Mouse (Mus musculus) 416B (cell line): ENCODE measurements around the gene Olfr592.
A peak's percentile ranks its signal among the peaks of the same experiment; 100 is the strongest.
"Not testable (repeated sequence)": the region's sequence is repeated elsewhere in the genome, so short reads cannot be mapped to it uniquely, and the experiment has no call there.

Experiments
- DNase-seq: peaks from one replicate; pipeline ENCODE4 v3.0.0; 2011; ENCODE audit warnings: low read depth

The Olfr592 gene

DNA sequence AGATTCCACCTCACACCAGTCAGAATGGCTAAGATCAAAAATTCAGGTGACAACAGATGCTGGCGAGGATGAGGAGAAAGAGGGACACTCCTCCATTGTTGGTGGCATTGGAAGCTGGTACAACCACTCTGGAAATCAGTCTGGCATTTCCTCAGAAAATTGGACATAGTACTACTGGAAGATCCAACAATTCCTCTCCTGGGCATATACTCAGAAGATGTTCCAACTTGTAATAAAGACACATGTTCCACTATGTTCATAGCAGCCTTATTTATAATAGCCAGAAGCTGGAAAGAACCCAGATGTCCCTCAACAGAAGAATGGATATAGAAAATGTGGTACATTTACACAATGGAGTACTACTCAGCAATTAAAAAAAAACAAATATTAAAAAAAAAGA, at the start of gene Olfr592:
Gene Olfr592, plus strand, starts transcription at position 301 of the 400 bp plus-strand sequence.
- not testable (repeated sequence) for DNase-seq

DNA sequence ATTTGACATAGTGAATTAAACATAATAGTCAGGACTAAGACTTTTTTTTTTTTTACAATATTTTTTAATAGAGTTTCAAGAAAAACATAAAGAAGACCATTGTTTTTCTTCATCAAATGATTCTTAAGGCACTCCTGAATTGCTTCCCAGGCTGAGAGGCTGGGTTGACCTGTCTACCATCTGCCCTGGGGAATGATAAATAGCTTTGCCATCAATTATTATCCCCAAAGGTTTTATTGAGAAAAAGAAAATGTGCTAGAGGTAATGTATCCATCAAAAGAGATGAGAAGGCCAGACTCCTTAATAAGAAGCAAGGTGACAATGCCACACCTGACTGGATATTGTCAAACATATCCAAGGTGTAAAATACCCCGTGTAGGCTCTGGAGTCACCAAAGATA, 44.0 kb upstream of the Olfr592 start, which contains the start of gene Olfr588-ps1:
Gene Olfr588-ps1, plus strand, starts transcription at position 301 of the 400 bp plus-strand sequence.
- no peak for DNase-seq

GRCm38 (mm10) chr7:103156256-103156655, 28.3 kb upstream of the Olfr592 start, which contains the start of gene Olfr589:
Gene Olfr589, minus strand, starts transcription at chr7:103156356.
- DNase-seq, result no peak

GRCm38 (mm10) chr7:103169697-103170096, 14.9 kb upstream of the Olfr592 start:
- no peak for DNase-seq

- DNase-seq, result no peak
Measured at GRCm38 (mm10) chr7:103178240-103178639, 6.4 kb upstream of the Olfr592 start, which contains the start of gene Olfr591. Gene Olfr591, minus strand, starts transcription at chr7:103178340.

DNA sequence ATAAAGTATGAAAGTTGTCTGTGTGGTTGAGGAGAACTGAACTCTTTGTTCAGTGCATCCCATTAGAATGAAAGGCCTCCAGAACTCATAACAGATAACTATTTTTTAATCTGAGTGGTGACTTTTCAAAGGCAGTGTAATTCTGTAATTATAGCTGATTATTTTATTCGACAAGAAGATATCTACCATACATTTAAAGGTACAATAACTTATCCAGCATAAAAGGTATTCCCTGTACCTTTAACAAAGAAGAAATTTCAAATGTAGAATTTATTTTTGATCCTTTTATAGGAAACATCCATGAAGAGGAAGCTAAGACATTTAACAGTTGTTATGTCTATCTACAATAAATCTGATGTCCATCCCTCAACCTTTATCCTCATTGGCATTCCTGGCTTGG, 27.0 kb downstream of the Olfr592 start, which contains the start of gene Olfr593:
Gene Olfr593, plus strand, starts transcription at position 301 of the 400 bp plus-strand sequence.
- no peak for DNase-seq

GRCm38 (mm10) chr7:103212050-103212449, 27.4 kb downstream of the Olfr592 start:
- peak; percentile 68 for DNase-seq

DNA sequence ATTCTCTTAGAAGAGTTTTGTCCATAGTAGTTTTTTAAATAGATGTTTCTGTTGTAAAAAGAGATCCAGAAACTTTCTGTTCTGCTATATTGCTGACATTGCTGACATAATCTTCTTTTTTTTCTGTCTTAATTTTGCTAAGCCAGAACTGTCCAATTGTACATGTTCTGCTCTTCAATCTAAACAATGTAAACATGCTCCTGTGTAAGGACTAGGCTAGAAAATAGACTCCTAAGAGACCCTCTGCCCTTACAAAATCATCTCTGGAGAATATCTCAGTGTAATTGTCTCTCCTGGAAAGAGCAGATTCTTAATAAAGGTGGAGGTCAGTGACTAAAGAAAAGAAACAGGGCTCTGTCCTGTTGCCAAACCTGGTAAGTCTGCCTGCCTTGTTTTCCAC, 32.1 kb downstream of the Olfr592 start, which contains the start of gene Olfr594:
Gene Olfr594, plus strand, starts transcription at position 301 of the 400 bp plus-strand sequence.
- DNase-seq, result no peak
